Mouse (Mus musculus) heart, embryonic 16.5 days (tissue): Measurements from ENCODE around the gene Gm14399. TPM values are rescaled to one million over a fixed set of nuclear protein-coding genes. Genes with fewer than 3 reads are reported as not detected.
A peak's percentile ranks its signal among the peaks of the same experiment; 100 is the strongest.
"Not testable (repeated sequence)": the region's sequence is repeated elsewhere in the genome, so short reads cannot be mapped to it uniquely, and the experiment has no call there.

Source experiments
- ATAC-seq: fragments of 200-750 bp; cut with Nextera tagmentation; replicated peaks from 2 replicates; pipeline ENCODE4 v1.8.0; 2017; ENCODE audit warnings: moderate number of reproducible peaks; ENCODE audit not compliant: insufficient read depth, low FRiP score; ENCODE audit errors: extremely low read depth
- H3K27ac ChIP-seq: fragments of 300-500 bp; sonication (generic); 2 replicates; pipeline ENCODE4 v1.5.1; 2014; ENCODE audit warnings: mild to moderate bottlenecking, low read length, control low read depth, moderate library complexity
- H3K27me3 ChIP-seq: fragments of 300-500 bp; sonication (generic); 2 replicates; pipeline ENCODE4 v1.6.1; 2014; ENCODE audit warnings: low read length, mixed read lengths; ENCODE audit not compliant: control insufficient read depth, insufficient read depth
- H3K36me3 ChIP-seq: fragments of 300-500 bp; sonication (generic); 2 replicates; pipeline ENCODE4 v1.6.1; 2014; ENCODE audit not compliant: control insufficient read depth, insufficient read depth
- H3K4me1 ChIP-seq: fragments of 300-500 bp; sonication (generic); 2 replicates; pipeline ENCODE4 v1.6.1; 2014; ENCODE audit warnings: low read length, mixed read lengths; ENCODE audit not compliant: control insufficient read depth, insufficient read depth
- H3K4me2 ChIP-seq: fragments of 300-500 bp; sonication (generic); 2 replicates; pipeline ENCODE4 v1.6.1; 2014; ENCODE audit warnings: low read depth, mild to moderate bottlenecking, control low read depth, low read length
- H3K4me3 ChIP-seq: fragments of 300-500 bp; sonication (generic); 2 replicates; pipeline ENCODE4 v1.5.1; 2014; ENCODE audit warnings: mild to moderate bottlenecking, control low read depth, low read length
- H3K9ac ChIP-seq: fragments of 300-500 bp; sonication (generic); 2 replicates; pipeline ENCODE4 v1.6.1; 2014; ENCODE audit warnings: low read length, control low read depth
- H3K9me3 ChIP-seq: fragments of 300-500 bp; sonication (generic); replicated peaks from 2 replicates; pipeline ENCODE4 v1.6.1; 2016; ENCODE audit warnings: low read length; ENCODE audit not compliant: control insufficient read depth
- WGBS: fragments of 180-500 bp; shearing (Covaris S2); extraction: QIAGEN DNeasy Blood & Tissue Kit; methylation state at CpG from one replicate; pipeline ENCODE4 v1.1.7; 2014; 5-methylcytosine and 5-hydroxymethylcytosine counted together
- polyA plus RNA-seq: library from polyadenylated mRNA; unstranded; fragments of >200 nt; fragmentation: Nextera tagmentation; extraction: Ambion mirVana; gene quantifications from 2 replicates; pipeline ENCODE4 v1.2.1, GENCODE M21; 2015

Gm14399 gene
- polyA plus RNA-seq, 1 experiment from 2014 or later: 6.5 TPM

GRCm38 (mm10) chr2:175161438-175161837 is 19.6 kb upstream of the Gm14399 start:
- H3K4me2 ChIP-seq, H3K27ac ChIP-seq, H3K4me3 ChIP-seq, H3K9me3 ChIP-seq, ATAC-seq, H3K9ac ChIP-seq, H3K27me3 ChIP-seq, H3K36me3 ChIP-seq, H3K4me1 ChIP-seq: not testable (repeated sequence)
- 83% methylated on average over 4 of the region's 4 CpGs for WGBS

GRCm38 (mm10) chr2:175158642-175159041 is 16.8 kb upstream of the Gm14399 start:
- Histone ChIP-seq H3K4me3 (no peak overlapping the region), H3K9ac (no peak overlapping the region), H3K9me3 (peaks cover 6% of the 10 kb centered on the region), H3K36me3 (no peaks in the 10 kb centered on the region), H3K27me3 (no peaks in the 10 kb centered on the region), H3K4me1 (no peaks in the 10 kb centered on the region), H3K4me2 (no peak overlapping the region), H3K27ac (no peak overlapping the region)
- no peak for ATAC-seq
- 66% methylated on average over 3 of the region's 3 CpGs for WGBS

DNA sequence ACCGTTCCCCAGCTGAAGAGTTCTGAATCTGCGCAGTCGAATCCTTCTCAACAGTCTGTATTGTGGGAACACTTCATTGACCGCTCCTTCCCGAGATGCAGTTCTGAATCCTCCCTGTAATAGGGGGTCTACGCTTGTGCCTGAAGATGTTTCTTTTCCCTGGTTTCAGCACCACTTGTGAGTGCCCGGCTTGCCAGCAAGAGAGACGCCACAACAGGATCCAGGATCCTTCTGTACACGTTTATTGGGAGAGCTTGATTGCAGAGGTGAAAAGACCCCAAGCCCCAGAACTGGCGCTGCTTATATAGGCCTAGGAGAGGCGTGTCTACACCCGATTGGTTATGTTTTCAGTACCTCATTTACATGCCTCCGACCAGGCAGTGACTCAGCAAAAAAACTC is 14.9 kb upstream of the Gm14399 start:
- no peak for ATAC-seq
- H3K4me3 ChIP-seq: no peak overlapping the region
- H3K4me1 ChIP-seq: no peaks in the 10 kb centered on the region
- no peak overlapping the region for H3K4me2 ChIP-seq
- no peaks in the 10 kb centered on the region for H3K27me3 ChIP-seq
- 83% methylated on average over 13 of the region's 13 CpGs for WGBS
- no peak overlapping the region for H3K9ac ChIP-seq
- H3K27ac ChIP-seq: no peak overlapping the region
- peaks cover 6% of the 10 kb centered on the region for H3K9me3 ChIP-seq
- H3K36me3 ChIP-seq: no peaks in the 10 kb centered on the region

GRCm38 (mm10) chr2:175141118-175141992 is 457 bp downstream of the Gm14399 start:
- not testable (repeated sequence) for H3K27ac ChIP-seq, H3K9me3 ChIP-seq, H3K36me3 ChIP-seq, ATAC-seq, H3K27me3 ChIP-seq, H3K4me1 ChIP-seq
- Histone ChIP-seq H3K4me2 (peak overlapping the region; percentile 37), H3K9ac (peak overlapping the region; percentile 65), H3K4me3 (peak overlapping the region; percentile 56)
- WGBS: 4% methylated on average over 25 of the region's 25 CpGs

DNA sequence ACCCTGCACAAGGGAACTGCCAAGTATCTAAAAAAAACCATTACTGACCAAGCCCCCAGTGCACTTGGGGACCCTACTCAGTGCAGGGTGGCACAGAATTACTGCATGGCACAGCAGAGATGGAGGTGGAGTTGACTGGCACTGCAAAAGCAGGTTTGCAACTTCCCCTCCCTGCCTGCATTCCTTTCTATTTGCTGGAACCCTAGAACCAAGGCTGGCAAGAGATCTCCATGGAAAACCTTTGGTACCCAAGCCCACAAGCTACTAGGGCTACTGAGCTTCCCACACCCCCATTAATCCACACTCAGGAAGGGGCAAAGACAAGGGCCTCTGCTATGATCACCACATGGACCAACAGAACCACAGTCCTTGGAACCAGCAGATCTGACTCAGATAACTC is 1.2 kb downstream of the Gm14399 start:
- not testable (repeated sequence) for H3K4me2 ChIP-seq, H3K36me3 ChIP-seq, H3K9me3 ChIP-seq, H3K4me3 ChIP-seq, H3K27ac ChIP-seq, H3K9ac ChIP-seq, H3K4me1 ChIP-seq, ATAC-seq, H3K27me3 ChIP-seq

Other genes starting within 250 kb of the Gm14399 start
- gene Gm14444, start 131.8 kb downstream of the Gm14399 start, polyA plus RNA-seq: not detected in 2 replicates
- gene Gm14393, start 74.2 kb downstream of the Gm14399 start, polyA plus RNA-seq: 0.58 and 1.1 TPM in 2 replicates
- 0.59 and 0.79 TPM in 2 replicates for gene Gm14443, start 33.9 kb upstream of the Gm14399 start, polyA plus RNA-seq
- gene Gm14391, start 64.9 kb upstream of the Gm14399 start, polyA plus RNA-seq: 1.1 and 6.1 TPM in 2 replicates
- not detected in 2 replicates for gene Gm14440, start 133.1 kb upstream of the Gm14399 start, polyA plus RNA-seq
- 10.8 and 11.0 TPM in 2 replicates for gene Gm4631, start 196.2 kb upstream of the Gm14399 start, polyA plus RNA-seq
- gene Zfp968, start 230.4 kb upstream of the Gm14399 start, polyA plus RNA-seq: 5.6 and 6.7 TPM in 2 replicates